Comparison of ENCODE assay signal across 9 mouse cellular contexts in the genomic region with DNA sequence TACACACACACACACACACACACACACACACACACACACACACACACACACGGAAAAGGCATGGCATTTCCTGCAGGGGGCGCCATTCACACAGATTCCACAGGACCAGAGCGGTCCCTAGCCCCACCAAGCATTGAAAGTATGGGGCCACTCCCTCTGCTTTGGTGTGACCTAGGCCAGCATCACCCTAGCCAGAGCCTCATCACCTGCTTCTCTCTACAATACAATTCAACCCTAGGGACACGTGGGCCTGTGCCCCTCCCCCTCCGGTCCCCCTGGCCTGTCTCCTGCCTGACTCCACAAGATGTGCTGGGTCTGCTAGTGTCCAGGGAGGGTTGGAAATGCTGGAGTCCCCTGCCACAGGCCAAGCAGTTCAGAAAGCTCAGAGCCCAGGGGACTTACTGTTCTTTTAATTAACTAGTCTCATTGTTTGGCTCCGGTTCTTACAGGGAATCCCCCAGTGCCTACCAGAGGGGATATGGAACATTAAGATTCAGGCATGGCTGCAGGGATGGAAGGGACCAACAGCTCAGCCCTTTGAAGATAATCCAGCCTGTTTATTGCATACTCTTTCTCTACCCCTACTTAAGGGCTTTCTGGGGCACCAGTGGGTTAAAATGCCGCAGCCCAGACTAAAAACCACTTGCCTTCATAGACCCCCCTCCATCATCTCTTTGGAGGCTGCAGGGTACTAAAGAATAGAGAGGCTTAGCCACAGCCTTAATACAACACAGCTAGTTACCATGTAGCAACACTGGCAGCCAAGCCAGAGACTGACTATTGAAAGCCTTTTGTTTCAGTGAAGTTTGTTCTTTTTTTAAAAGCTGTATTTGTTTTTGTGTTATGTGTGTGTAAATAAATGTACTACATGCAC.
DNase-seq lines count a peak whose midpoint lies in the region; ATAC-seq and TF ChIP-seq lines count a peak whose summit lies in the region.
"Had no signal": no experiment of that assay in that cellular context is flagged by ENCODE, and none has a peak within 500 bp of the region (broad histone marks: within the 10 kb centered on the region; RNA-seq: fewer than 3 reads in every experiment).

No protein-coding gene starts in this region.

- H3K27me3 ChIP-seq in heart, adult 2 months (ENCODE audit: control insufficient read depth, insufficient read depth, low read length): no peaks in the 10 kb centered on the region
- H3K27me3 ChIP-seq in embryonic facial prominence, embryonic 11.5 days (ENCODE audit: control insufficient read depth, insufficient read depth, low read length): peaks cover 2% of the 10 kb centered on the region; the same call in 1 of the 2 replicates
- peaks cover 5% of the 10 kb centered on the region for H3K27me3 ChIP-seq in neural tube, embryonic 13.5 days
- H3K27me3 ChIP-seq: stomach, embryonic 15.5 days had no signal

- H3K4me2 ChIP-seq in embryonic facial prominence, embryonic 11.5 days (ENCODE audit: low read depth, low read length): no peak overlapping the region
- no peak overlapping the region for H3K4me2 ChIP-seq in neural tube, embryonic 13.5 days
- H3K4me2 ChIP-seq: stomach, embryonic 15.5 days had no signal

- peak; percentile 15 for TF ChIP-seq CTCF in heart, adult 2 months (IDR thresholded peaks at IDR 0.05)

- H3K27ac ChIP-seq in heart, adult 2 months: no peak overlapping the region
- H3K27ac ChIP-seq in embryonic facial prominence, embryonic 11.5 days (replicated peaks; ENCODE audit: low read depth, low read length): no peak overlapping the region
- 0 out of 2 replicates have a peak overlapping the region, but pooled peaks have one; percentile 39 for H3K27ac ChIP-seq in neural tube, embryonic 13.5 days (replicated peaks)
- H3K27ac ChIP-seq: stomach, embryonic 15.5 days had no signal

- H3K4me1 ChIP-seq in heart, adult 2 months (ENCODE audit: control insufficient read depth, insufficient read depth, low read length): no peaks in the 10 kb centered on the region
- no peaks in the 10 kb centered on the region for H3K4me1 ChIP-seq in embryonic facial prominence, embryonic 11.5 days (ENCODE audit: control insufficient read depth, insufficient read depth, low read length)
- peaks cover 25% of the 10 kb centered on the region for H3K4me1 ChIP-seq in neural tube, embryonic 13.5 days (replicated peaks)
- H3K4me1 ChIP-seq: stomach, embryonic 15.5 days had no signal

- TF ChIP-seq POLR2A in heart, adult 2 months (IDR thresholded peaks at IDR 0.05; ENCODE audit: insufficient read depth, low read depth, low read length): no peak

- DNase-seq in heart, adult 2 months: no peak
- DNase-seq in heart, adult 8-10 months (ENCODE audit: low spot score): no peak
- DNase-seq in B cell, adult 2 months: peak; percentile 41 to 51
- peak; percentile 55 for DNase-seq in embryonic facial prominence, embryonic 11.5 days (ENCODE audit: low spot score)
- peak; percentile 47 for DNase-seq in induced T-regulatory cell, adult 2 months (ENCODE audit: low read depth)
- no peak for DNase-seq in layer of hippocampus, adult 9-11 months
- no peak for DNase-seq in lung, postnatal 25 days (ENCODE audit: low spot score)

- no peaks in the 10 kb centered on the region for H3K9me3 ChIP-seq in embryonic facial prominence, embryonic 11.5 days (replicated peaks; ENCODE audit: control insufficient read depth, low read length)
- H3K9me3 ChIP-seq in neural tube, embryonic 13.5 days: no peaks in the 10 kb centered on the region
- H3K9me3 ChIP-seq: stomach, embryonic 15.5 days had no signal

- no peak for TF ChIP-seq EP300 in heart, adult 2 months (IDR thresholded peaks at IDR 0.05; ENCODE audit: insufficient read depth, low read depth, low read length)

- no peaks in the 10 kb centered on the region for H3K79me2 ChIP-seq in heart, adult 2 months (replicated peaks; ENCODE audit: control insufficient read depth, insufficient read depth, low read length)

- intact Hi-C loops in heart, adult 2 months (cut with DNase I): no loop called here

- H3K9ac ChIP-seq in heart, adult 2 months (ENCODE audit: low read depth, low read length): no peak overlapping the region
- H3K9ac ChIP-seq in embryonic facial prominence, embryonic 11.5 days (replicated peaks; ENCODE audit: low read length): no peak overlapping the region
- no peak overlapping the region for H3K9ac ChIP-seq in neural tube, embryonic 13.5 days
- H3K9ac ChIP-seq: stomach, embryonic 15.5 days had no signal

- H3K4me3 ChIP-seq in heart, adult 2 months: no peak overlapping the region
- no peak overlapping the region for H3K4me3 ChIP-seq in embryonic facial prominence, embryonic 11.5 days (ENCODE audit: low read depth, low read length)
- H3K4me3 ChIP-seq in neural tube, embryonic 13.5 days: no peak overlapping the region
- H3K4me3 ChIP-seq: stomach, embryonic 15.5 days had no signal

- 28% methylated on average over 7 of the region's 7 CpGs for WGBS in heart, adult 2 months
- WGBS in embryonic facial prominence, embryonic 11.5 days: 8% methylated on average over 7 of the region's 7 CpGs
- WGBS in neural tube, embryonic 13.5 days: 14% methylated on average over 7 of the region's 7 CpGs

- peak; percentile 75 for ATAC-seq in embryonic facial prominence, embryonic 11.5 days (replicated peaks; ENCODE audit: insufficient number of reproducible peaks, low FRiP score, low TSS enrichment, low read depth)
- peak; percentile 64; the same call in 1 of the 2 replicates for ATAC-seq in neural tube, embryonic 13.5 days (ENCODE audit: low read depth)

- no peaks in the 10 kb centered on the region for H3K36me3 ChIP-seq in heart, adult 2 months (ENCODE audit: control insufficient read depth, insufficient read depth, low read length)
- no peaks in the 10 kb centered on the region for H3K36me3 ChIP-seq in embryonic facial prominence, embryonic 11.5 days (replicated peaks; ENCODE audit: control insufficient read depth, insufficient read depth, low read depth, low read length)
- H3K36me3 ChIP-seq in neural tube, embryonic 13.5 days: no peaks in the 10 kb centered on the region
- H3K36me3 ChIP-seq: stomach, embryonic 15.5 days had no signal

Comparison
In these comparisons a context has a peak if more than half of its experiments do, and no peak if none do; other contexts are left out.
1. DNase-seq: peak in B cell, adult 2 months (2 of 2), embryonic facial prominence, embryonic 11.5 days (single experiment) and induced T-regulatory cell, adult 2 months (single experiment); none in heart, adult 2 months (0 of 2), heart, adult 8-10 months (single experiment), layer of hippocampus, adult 9-11 months (single experiment) and lung, postnatal 25 days (single experiment).